Mouse (Mus musculus) embryonic facial prominence, embryonic 12.5 days (tissue): Measurements from ENCODE around the gene Tmem199. TPM values are rescaled to one million over a fixed set of nuclear protein-coding genes. Genes with fewer than 3 reads are reported as not detected.

ENCODE experiments used
- ATAC-seq: fragments of 200-750 bp; cut with Nextera tagmentation; 2 replicates; pipeline ENCODE4 v1.8.0; 2017; ENCODE audit not compliant: insufficient number of reproducible peaks, insufficient read depth, low FRiP score, low TSS enrichment
- H3K27ac ChIP-seq: fragments of 300-500 bp; sonication (generic); 2 replicates; pipeline ENCODE4 v1.5.1; 2016; ENCODE audit warnings: mild to moderate bottlenecking
- H3K27me3 ChIP-seq: fragments of 300-500 bp; sonication (generic); 2 replicates; pipeline ENCODE4 v1.6.1; 2016; ENCODE audit warnings: mild to moderate bottlenecking, moderate library complexity
- H3K36me3 ChIP-seq: fragments of 300-500 bp; sonication (generic); 2 replicates; pipeline ENCODE4 v1.6.1; 2016; ENCODE audit warnings: mild to moderate bottlenecking
- H3K4me1 ChIP-seq: fragments of 300-500 bp; sonication (generic); 2 replicates; pipeline ENCODE4 v1.6.1; 2016
- H3K4me2 ChIP-seq: fragments of 300-500 bp; sonication (generic); replicated peaks from 2 replicates; pipeline ENCODE4 v1.6.1; 2016; ENCODE audit warnings: mild to moderate bottlenecking, moderate library complexity
- H3K4me3 ChIP-seq: fragments of 300-500 bp; sonication (generic); 2 replicates; pipeline ENCODE4 v1.5.1; 2016; ENCODE audit warnings: mild to moderate bottlenecking
- H3K9ac ChIP-seq: fragments of 300-500 bp; sonication (generic); 2 replicates; pipeline ENCODE4 v1.6.1; 2016; ENCODE audit warnings: mild to moderate bottlenecking, moderate library complexity
- H3K9me3 ChIP-seq: fragments of 300-500 bp; sonication (generic); 2 replicates; pipeline ENCODE4 v1.6.1; 2016; ENCODE audit warnings: mild to moderate bottlenecking, moderate library complexity
- WGBS: fragments of 180-500 bp; shearing (Covaris S2); methylation state at CpG from one replicate; pipeline ENCODE4 v1.1.7; 2016; 5-methylcytosine and 5-hydroxymethylcytosine counted together
- polyA plus RNA-seq: library from polyadenylated mRNA; unstranded; fragments of >200 nt; fragmentation: Nextera tagmentation; extraction: Ambion mirVana; gene quantifications from 2 replicates; pipeline ENCODE4 v1.2.1, GENCODE M21; 2016

Gene Tmem199
- 53.4 and 60.7 TPM in 2 replicates for polyA plus RNA-seq

- Histone ChIP-seq H3K9ac (peak within 1 kb of the TSS; percentile 96), H3K36me3 (peaks cover 38% of the 10 kb centered on the region), H3K4me3 (peak within 1 kb of the TSS; percentile 88), H3K27me3 (no peaks in the 10 kb centered on the region), H3K9me3 (no peaks in the 10 kb centered on the region), H3K27ac (peak within 1 kb of the TSS; percentile 85), H3K4me1 (peaks cover 13% of the 10 kb centered on the region), H3K4me2 (peak within 1 kb of the TSS; percentile 85)
- ATAC-seq, result peak; percentile 94
- WGBS, result 1% methylated on average over 66 of the region's 67 CpGs
Measured at GRCm38 (mm10) chr11:78512025-78512957, at the start of gene Tmem199, which contains the start of gene Poldip2. Tmem199 (minus strand) TSS chr11:78512172. Poldip2 (plus strand) TSS chr11:78512193.

DNA sequence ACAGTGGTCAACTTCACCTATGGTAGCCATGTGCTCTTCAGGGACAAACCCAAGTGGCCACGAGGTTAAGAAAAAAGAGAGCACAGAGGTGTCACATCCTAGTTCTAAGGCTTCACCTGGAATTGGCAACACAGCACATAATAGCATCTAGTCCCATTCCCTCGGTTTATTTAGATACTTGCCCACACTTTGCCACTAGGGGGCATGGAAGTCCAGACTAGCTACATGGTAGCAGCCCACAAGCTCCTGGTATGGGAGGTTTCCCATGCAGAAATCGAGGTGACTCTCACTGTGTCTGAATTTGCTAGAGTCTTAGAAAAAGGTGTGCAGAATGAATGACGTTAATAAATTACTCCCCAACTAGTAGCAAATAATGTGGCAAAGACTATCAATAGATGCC is 48.5 kb upstream of the Tmem199 start:
- Histone ChIP-seq H3K9me3 (no peaks in the 10 kb centered on the region), H3K4me1 (no peaks in the 10 kb centered on the region), H3K4me2 (no peak overlapping the region), H3K27ac (no peak overlapping the region), H3K4me3 (no peak overlapping the region), H3K36me3 (no peaks in the 10 kb centered on the region), H3K9ac (no peak overlapping the region), H3K27me3 (no peaks in the 10 kb centered on the region)
- ATAC-seq, result no peak
- WGBS, result 18% methylated on average over 4 of the region's 4 CpGs

DNA sequence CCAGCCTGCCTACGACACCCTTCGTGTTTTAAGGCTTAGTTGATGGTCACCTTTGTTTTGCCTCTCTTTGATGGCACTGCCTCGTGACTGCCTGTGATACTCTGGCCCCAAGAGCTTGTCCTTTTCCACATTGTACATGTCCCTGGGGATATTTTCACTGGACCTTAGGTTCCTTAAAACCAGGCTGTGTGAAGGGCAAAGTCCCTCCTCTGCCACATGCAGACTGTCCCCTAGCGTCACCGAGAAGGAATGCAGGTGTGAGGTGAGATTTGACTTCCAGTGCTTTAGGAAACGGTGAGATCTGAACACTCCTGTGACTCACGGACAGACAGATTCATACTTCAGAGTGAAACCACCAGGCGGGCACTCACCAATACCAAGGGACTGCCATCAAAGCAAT is 45.3 kb upstream of the Tmem199 start:
- 0 out of 2 replicates have a peak, but pooled peaks cover 2% of the 10 kb centered on the region for H3K9me3 ChIP-seq
- H3K4me2 ChIP-seq, result no peak overlapping the region
- no peaks in the 10 kb centered on the region for H3K4me1 ChIP-seq
- WGBS, result 49% methylated on average over 8 of the region's 8 CpGs
- H3K9ac ChIP-seq, result no peak overlapping the region
- H3K27ac ChIP-seq, result no peak overlapping the region
- no peaks in the 10 kb centered on the region for H3K27me3 ChIP-seq
- no peak for ATAC-seq
- H3K4me3 ChIP-seq, result no peak overlapping the region
- no peaks in the 10 kb centered on the region for H3K36me3 ChIP-seq

DNA sequence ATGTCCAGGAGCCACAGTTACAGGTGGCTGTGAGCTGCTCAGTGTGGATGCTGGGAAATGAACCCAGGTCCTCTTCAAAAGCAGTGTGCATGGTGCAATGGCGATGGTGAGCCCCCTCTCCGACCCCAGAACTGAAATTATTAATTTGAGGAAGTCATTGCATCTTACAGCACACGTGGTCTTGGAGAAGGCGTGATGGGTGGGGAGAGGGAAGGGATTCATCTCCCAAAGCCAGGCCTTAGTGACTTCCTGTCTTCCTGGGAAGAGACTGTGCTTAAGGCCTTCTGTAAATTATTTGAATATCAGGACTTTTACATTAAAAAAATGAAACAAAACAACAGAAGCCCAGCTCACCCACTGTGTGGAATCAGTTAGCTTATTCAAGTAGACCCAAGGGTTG is 44.1 kb upstream of the Tmem199 start:
- WGBS, result 76% methylated on average over 4 of the region's 4 CpGs
- no peak overlapping the region for H3K9ac ChIP-seq
- no peaks in the 10 kb centered on the region for H3K36me3 ChIP-seq
- H3K27me3 ChIP-seq, result no peaks in the 10 kb centered on the region
- H3K9me3 ChIP-seq, result 0 out of 2 replicates have a peak, but pooled peaks cover 2% of the 10 kb centered on the region
- no peak overlapping the region for H3K27ac ChIP-seq
- H3K4me1 ChIP-seq, result no peaks in the 10 kb centered on the region
- H3K4me3 ChIP-seq, result no peak overlapping the region
- ATAC-seq, result no peak
- H3K4me2 ChIP-seq, result no peak overlapping the region

DNA sequence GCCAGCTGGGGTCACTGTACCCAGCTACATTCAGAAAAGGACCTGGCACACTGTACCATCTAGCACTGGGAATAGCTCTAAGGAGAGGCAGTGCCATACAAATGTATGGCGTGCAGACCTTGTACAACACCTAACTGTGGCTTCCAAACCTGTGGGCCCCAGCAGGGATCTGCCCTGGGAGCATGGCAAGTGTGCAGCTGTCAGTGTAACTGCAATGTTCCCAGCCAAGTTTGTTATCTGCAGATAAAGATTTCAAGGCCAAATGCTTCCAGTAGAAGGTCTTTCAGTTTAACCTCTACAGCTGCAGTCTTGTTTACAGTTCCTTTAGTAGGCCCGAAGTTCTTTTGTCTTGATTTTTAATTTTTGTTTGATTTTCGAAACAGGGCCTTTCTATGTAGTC is 43.7 kb upstream of the Tmem199 start:
- Histone ChIP-seq H3K4me1 (no peaks in the 10 kb centered on the region), H3K4me2 (no peak overlapping the region), H3K27me3 (no peaks in the 10 kb centered on the region), H3K4me3 (no peak overlapping the region), H3K9ac (no peak overlapping the region), H3K27ac (no peak overlapping the region), H3K9me3 (0 out of 2 replicates have a peak, but pooled peaks cover 2% of the 10 kb centered on the region), H3K36me3 (no peaks in the 10 kb centered on the region)
- WGBS, result 82% methylated on average over 3 of the region's 3 CpGs
- ATAC-seq, result no peak

GRCm38 (mm10) chr11:78551059-78551398 is 39.1 kb upstream of the Tmem199 start:
- WGBS, result 34% methylated on average over 6 of the region's 6 CpGs
- Histone ChIP-seq H3K36me3 (no peaks in the 10 kb centered on the region), H3K27me3 (no peaks in the 10 kb centered on the region), H3K4me1 (peaks cover 12% of the 10 kb centered on the region), H3K9ac (peak overlapping the region; percentile 43), H3K27ac (peak overlapping the region; percentile 61), H3K9me3 (0 out of 2 replicates have a peak, but pooled peaks cover 2% of the 10 kb centered on the region), H3K4me2 (peak overlapping the region; percentile 72), H3K4me3 (peak overlapping the region; percentile 70)
- peak; percentile 53; the same call in 1 of the 2 replicates for ATAC-seq

GRCm38 (mm10) chr11:78550168-78551058 is 38.4 kb upstream of the Tmem199 start, which contains the start of gene Tmem97:
Tmem97 (minus strand) TSS chr11:78550777.
- under 1% methylated on average over 60 of the region's 60 CpGs for WGBS
- ATAC-seq, result peak; percentile 100

DNA sequence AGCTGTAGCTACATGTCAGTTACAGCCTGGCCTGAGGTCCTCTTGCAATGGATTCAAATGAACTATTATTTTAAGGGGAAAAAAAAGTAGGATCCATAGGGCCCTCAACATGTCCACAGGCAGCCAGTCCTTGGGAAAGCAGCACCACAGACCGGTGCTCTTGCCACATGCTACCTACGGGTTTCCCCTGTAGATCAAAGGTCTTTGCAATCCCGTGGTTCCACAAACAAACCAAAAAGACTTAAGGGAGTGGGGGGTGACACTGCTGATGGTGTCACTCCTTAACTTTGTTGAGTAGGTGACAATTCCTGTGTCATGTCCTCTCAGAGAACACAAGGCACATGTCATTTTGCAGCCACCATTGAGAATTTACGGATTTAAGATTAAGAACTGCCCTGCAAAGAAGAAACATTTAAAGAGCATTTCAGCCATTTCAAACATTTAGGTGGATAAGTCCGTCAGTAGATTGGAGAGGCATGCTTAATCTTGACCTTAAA is 37.6 kb upstream of the Tmem199 start:
- Histone ChIP-seq H3K27ac (no peak overlapping the region), H3K9me3 (0 out of 2 replicates have a peak, but pooled peaks cover 2% of the 10 kb centered on the region), H3K4me2 (peak overlapping the region; percentile 72), H3K27me3 (no peaks in the 10 kb centered on the region), H3K9ac (peak overlapping the region; percentile 73; the same call in 1 of the 2 replicates), H3K36me3 (peaks cover 5% of the 10 kb centered on the region), H3K4me1 (peaks cover 12% of the 10 kb centered on the region), H3K4me3 (peak overlapping the region; percentile 70)
- no peak for ATAC-seq
- WGBS, result 11% methylated on average over 5 of the region's 5 CpGs

More at GRCm38 (mm10) chr11:78550168-78551058, 38.4 kb upstream of the Tmem199 start, which contains the start of gene Tmem97:
- H3K36me3 ChIP-seq, result peaks cover 4% of the 10 kb centered on the region
- H3K9ac ChIP-seq, result peak within 1 kb of the TSS; percentile 73
- peak within 1 kb of the TSS; percentile 81 for H3K27ac ChIP-seq
- peak within 1 kb of the TSS; percentile 72 for H3K4me2 ChIP-seq
- peak within 1 kb of the TSS; percentile 70 for H3K4me3 ChIP-seq
- H3K27me3 ChIP-seq, result no peaks in the 10 kb centered on the region
- H3K9me3 ChIP-seq, result 0 out of 2 replicates have a peak, but pooled peaks cover 2% of the 10 kb centered on the region
- H3K4me1 ChIP-seq, result peaks cover 12% of the 10 kb centered on the region

GRCm38 (mm10) chr11:78547718-78548460 is 35.9 kb upstream of the Tmem199 start:
- no peak overlapping the region for H3K4me2 ChIP-seq
- H3K27me3 ChIP-seq, result no peaks in the 10 kb centered on the region
- no peak overlapping the region for H3K4me3 ChIP-seq
- H3K9ac ChIP-seq, result no peak overlapping the region
- H3K36me3 ChIP-seq, result peaks cover 18% of the 10 kb centered on the region
- WGBS, result 94% methylated on average over 2 of the region's 2 CpGs
- no peak overlapping the region for H3K27ac ChIP-seq
- H3K4me1 ChIP-seq, result peaks cover 12% of the 10 kb centered on the region
- no peak for ATAC-seq
- no peaks in the 10 kb centered on the region for H3K9me3 ChIP-seq

DNA sequence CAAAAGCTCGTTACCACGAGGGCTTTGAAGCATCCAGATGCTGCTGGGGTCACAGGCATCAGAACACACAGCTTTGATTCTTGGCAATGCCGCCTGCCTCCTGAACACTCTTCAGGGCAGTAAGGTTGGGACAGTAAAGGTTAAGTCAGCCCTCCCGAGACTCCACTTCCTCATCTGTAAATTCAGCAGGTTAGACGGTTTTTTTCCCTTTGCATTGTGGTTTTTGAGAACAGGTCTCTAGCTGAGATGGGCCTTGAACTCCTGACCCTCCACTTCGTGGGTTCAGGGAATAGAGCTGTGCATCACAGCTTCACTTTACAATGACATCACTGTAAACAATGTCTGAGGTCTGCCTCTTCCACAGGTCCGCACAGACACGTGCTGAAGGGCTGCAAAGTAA is 33.2 kb upstream of the Tmem199 start:
- peaks cover 33% of the 10 kb centered on the region for H3K36me3 ChIP-seq
- H3K4me3 ChIP-seq, result no peak overlapping the region
- no peaks in the 10 kb centered on the region for H3K27me3 ChIP-seq
- ATAC-seq, result no peak
- H3K9ac ChIP-seq, result no peak overlapping the region
- 74% methylated on average over 8 of the region's 8 CpGs for WGBS
- peaks cover 12% of the 10 kb centered on the region for H3K4me1 ChIP-seq
- no peak overlapping the region for H3K4me2 ChIP-seq
- H3K27ac ChIP-seq, result no peak overlapping the region
- H3K9me3 ChIP-seq, result no peaks in the 10 kb centered on the region
